Mouse (Mus musculus): ENCODE data around the gene Ttll12.

Gene Ttll12

GRCm38 (mm10) chr15:83593189-83593585 lies 1.8 kb downstream of the Ttll12 start:
- no peak for DNase-seq

- DNase-seq, result no peak
Measured at GRCm38 (mm10) chr15:83592260-83593188, 2.4 kb downstream of the Ttll12 start.

GRCm38 (mm10) chr15:83591758-83592157 lies 3.2 kb downstream of the Ttll12 start:
- DNase-seq, result no peak

GRCm38 (mm10) chr15:83590841-83591240 lies 4.1 kb downstream of the Ttll12 start:
- DNase-seq, result no peak

GRCm38 (mm10) chr15:83584741-83585220 lies 10.2 kb downstream of the Ttll12 start:
- DNase-seq, result no peak

- peak; percentile 59 for DNase-seq
Measured at GRCm38 (mm10) chr15:83583419-83584156, 11.4 kb downstream of the Ttll12 start.

- no peak for DNase-seq
Measured at GRCm38 (mm10) chr15:83582931-83583330, 12.0 kb downstream of the Ttll12 start.

- DNase-seq, result no peak
Measured at GRCm38 (mm10) chr15:83576651-83577050, 18.3 kb downstream of the Ttll12 start.

- DNase-seq, result no peak
Measured at GRCm38 (mm10) chr15:83575543-83575942, 19.4 kb downstream of the Ttll12 start.

- no peak for DNase-seq
Measured at GRCm38 (mm10) chr15:83574731-83575351, 20.1 kb downstream of the Ttll12 start.

GRCm38 (mm10) chr15:83573606-83574005 lies 21.4 kb downstream of the Ttll12 start:
- no peak for DNase-seq

GRCm38 (mm10) chr15:83572132-83572531 lies 22.8 kb downstream of the Ttll12 start:
- DNase-seq, result no peak

GRCm38 (mm10) chr15:83571636-83572035 lies 23.3 kb downstream of the Ttll12 start:
- no peak for DNase-seq

- no peak for DNase-seq
Measured at GRCm38 (mm10) chr15:83570641-83571040, 24.3 kb downstream of the Ttll12 start.

- no peak for DNase-seq
Measured at GRCm38 (mm10) chr15:83569682-83570081, 25.3 kb downstream of the Ttll12 start.

- no peak for DNase-seq
Measured at GRCm38 (mm10) chr15:83568544-83568943, 26.4 kb downstream of the Ttll12 start.

GRCm38 (mm10) chr15:83567728-83568127 lies 27.2 kb downstream of the Ttll12 start:
- DNase-seq, result no peak

GRCm38 (mm10) chr15:83566006-83566405 lies 29.0 kb downstream of the Ttll12 start:
- DNase-seq, result no peak

- DNase-seq, result no peak
Measured at GRCm38 (mm10) chr15:83565434-83565833, 29.5 kb downstream of the Ttll12 start.

GRCm38 (mm10) chr15:83563857-83564651 lies 30.9 kb downstream of the Ttll12 start:
- DNase-seq, result peak; percentile 70

- no peak for DNase-seq
Measured at GRCm38 (mm10) chr15:83563327-83563856, 31.6 kb downstream of the Ttll12 start, which contains the start of the genes Tspo and Mcat. Tspo (plus strand) TSS chr15:83563592. Mcat (minus strand) TSS chr15:83563787.

All from embryo, embryonic 11 days (tissue).